Mouse (Mus musculus): ENCODE data around the gene Olfr725.

Olfr725 gene

GRCm38 (mm10) chr14:50040275-50040674 is at the start of gene Olfr725:
TSS of gene Olfr725 (minus strand) at chr14:50040375.
- DNase-seq (ENCODE audit: low read depth, low spot score): no peak

GRCm38 (mm10) chr14:50062733-50063104 is 22.5 kb upstream of the Olfr725 start:
- DNase-seq (ENCODE audit: low read depth, low spot score): no peak

GRCm38 (mm10) chr14:50061955-50062732 is 22.0 kb upstream of the Olfr725 start:
- no peak for DNase-seq (ENCODE audit: low read depth, low spot score)

- DNase-seq (ENCODE audit: low read depth, low spot score): no peak
Observed at GRCm38 (mm10) chr14:50061590-50061954, 21.4 kb upstream of the Olfr725 start.

- no peak for DNase-seq (ENCODE audit: low read depth, low spot score)
Observed at GRCm38 (mm10) chr14:50061179-50061578, 21.0 kb upstream of the Olfr725 start.

- DNase-seq (ENCODE audit: low read depth, low spot score): no peak
Observed at GRCm38 (mm10) chr14:50032041-50032440, 8.1 kb downstream of the Olfr725 start.

- DNase-seq (ENCODE audit: low read depth, low spot score): no peak
Observed at GRCm38 (mm10) chr14:50031356-50031755, 8.8 kb downstream of the Olfr725 start.

GRCm38 (mm10) chr14:50026371-50026770 is 13.8 kb downstream of the Olfr725 start:
- DNase-seq (ENCODE audit: low read depth, low spot score): no peak
